Mouse (Mus musculus): ENCODE data around the gene Vmn1r234. TPM values are rescaled to one million over a fixed set of nuclear protein-coding genes. Genes with fewer than 3 reads are reported as not detected.
"Not testable (repeated sequence)": the region's sequence is repeated elsewhere in the genome, so short reads cannot be mapped to it uniquely, and the experiment has no call there.

Vmn1r234 gene
- not detected for total RNA-seq (2021)

GRCm38 (mm10) chr17:21225787-21226186, at the start of gene Vmn1r234:
TSS of gene Vmn1r234 (plus strand) at chr17:21226087.
- intact Hi-C loops (cut with DNase I) = no loop called here
- no peak for DNase-seq (ENCODE audit: extremely low spot score in 1 of 2, low spot score in 2 of 2)

- intact Hi-C loops (cut with DNase I); DNase-seq (ENCODE audit: extremely low spot score in 1 of 2, low spot score in 2 of 2): not testable (repeated sequence)
Observed at GRCm38 (mm10) chr17:21211081-21211480, 14.8 kb upstream of the Vmn1r234 start.

GRCm38 (mm10) chr17:21231654-21232053, 5.8 kb downstream of the Vmn1r234 start:
- intact Hi-C loops (cut with DNase I) = loop anchor here (5.0 kb wide), 1 partner anchor 191 kb away; the partner anchor contains the start of gene Zfp54
- peak; percentile 10 to 38 for DNase-seq (ENCODE audit: extremely low spot score in 1 of 2, low spot score in 2 of 2)

GRCm38 (mm10) chr17:21256111-21256510, 30.2 kb downstream of the Vmn1r234 start, which contains the start of gene Vmn1r235:
TSS of gene Vmn1r235 (plus strand) at chr17:21256411.
- DNase-seq (ENCODE audit: extremely low spot score in 1 of 2, low spot score in 2 of 2) = no peak
- intact Hi-C loops (cut with DNase I) = no loop called here

- peak; percentile 15 to 49 for DNase-seq (ENCODE audit: extremely low spot score in 1 of 2, low spot score in 2 of 2)
- intact Hi-C loops (cut with DNase I) = loop anchor here (5.0 kb wide), 2 partner anchors 150 to 245 kb away; partner anchors contain the start of gene Zfp54
Observed at GRCm38 (mm10) chr17:21272103-21272502, 46.2 kb downstream of the Vmn1r234 start.

- DNase-seq (ENCODE audit: extremely low spot score in 1 of 2, low spot score in 2 of 2) = no peak
- intact Hi-C loops (cut with DNase I) = no loop called here
Observed at GRCm38 (mm10) chr17:21282642-21283041, 56.8 kb downstream of the Vmn1r234 start, which contains the start of gene Vmn1r236. TSS of gene Vmn1r236 (plus strand) at chr17:21282942.

- no peak for DNase-seq (ENCODE audit: extremely low spot score in 1 of 2, low spot score in 2 of 2)
- intact Hi-C loops (cut with DNase I) = no loop called here
Observed at GRCm38 (mm10) chr17:21284395-21284794, 58.5 kb downstream of the Vmn1r234 start.

Small RNAs within 50 kb of the gene (microRNA-seq; reads per million reads assigned to microRNA genes)
- gene Gm26384 = not detected

Other genes starting within 250 kb of the Vmn1r234 start
- gene Vmn1r233, start 229.6 kb upstream of the Vmn1r234 start, total RNA-seq (2021) = not detected
- 10 to 100 TPM; 22.8 to 24.6 TPM for gene Zfp160, start 217.2 kb upstream of the Vmn1r234 start, total RNA-seq (2021)
- gene Vmn1r235, start 30.3 kb downstream of the Vmn1r234 start, total RNA-seq (2021) = not detected
- not detected for gene Vmn1r236, start 56.9 kb downstream of the Vmn1r234 start, total RNA-seq (2021)
- gene Vmn1r237, start 85.8 kb downstream of the Vmn1r234 start, total RNA-seq (2021) = not detected
- gene Zfp677, start 157.7 kb downstream of the Vmn1r234 start, total RNA-seq (2021) = 1 to 10 TPM; 1.5 to 1.9 TPM
- 1 to 10 TPM; 1.3 to 1.4 TPM for gene Zfp54, start 197.1 kb downstream of the Vmn1r234 start, total RNA-seq (2021)
- 1 to 10 TPM; 3.7 to 4.5 TPM for gene Zfp51, start 224.3 kb downstream of the Vmn1r234 start, total RNA-seq (2021)